13 mouse cellular contexts compared by ENCODE assay signal in the genomic region with DNA sequence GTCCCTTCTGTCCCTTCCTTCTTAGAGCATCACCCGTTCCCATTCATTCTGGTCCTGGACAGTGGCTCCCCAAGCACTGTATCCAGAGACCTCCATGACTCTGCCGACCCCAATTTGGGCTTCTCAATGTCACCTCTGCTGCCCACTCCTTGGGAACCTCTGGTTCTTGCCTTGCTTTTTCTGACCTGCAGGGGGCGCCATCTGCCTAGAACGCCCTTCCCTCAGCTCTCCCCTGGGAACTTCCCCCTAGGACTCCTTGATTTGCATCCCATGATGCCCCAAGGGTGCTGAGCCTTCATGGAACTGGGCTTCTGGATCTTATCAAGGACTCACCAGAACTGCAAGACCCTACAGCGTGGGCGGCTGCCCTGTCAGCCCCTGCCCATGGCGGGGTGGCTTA.
A peak's percentile ranks its signal among the peaks of the same experiment; 100 is the strongest.
DNase-seq lines count a peak whose midpoint lies in the region; ATAC-seq and TF ChIP-seq lines count a peak whose summit lies in the region.
"Had no signal": no experiment of that assay in that cellular context is flagged by ENCODE, and none has a peak within 500 bp of the region (broad histone marks: within the 10 kb centered on the region; RNA-seq: fewer than 3 reads in every experiment).

No protein-coding gene starts in this region.

- no peaks in the 10 kb centered on the region for H3K9me3 ChIP-seq in limb, embryonic 10.5 days (replicated peaks)
- H3K9me3 ChIP-seq in hindbrain, embryonic 14.5 days (ENCODE audit: control insufficient read depth, low read length) = no peaks in the 10 kb centered on the region
- H3K9me3 ChIP-seq in midbrain, embryonic 11.5 days (ENCODE audit: control insufficient read depth, low read length) = no peaks in the 10 kb centered on the region
- H3K9me3 ChIP-seq: heart, embryonic 10.5 days; liver, embryonic 15.5 days had no signal

- no peak for DNase-seq in left cerebral cortex, adult 2 months (ENCODE audit: extremely low spot score in 1 of 2, low spot score in 2 of 2)
- no peak for DNase-seq in left cerebral cortex, postnatal 4 days
- peak; percentile 45 for DNase-seq in A20 (ENCODE audit: low read depth, low spot score)
- peak; percentile 52 to 54 for DNase-seq in B cell, adult 2 months
- DNase-seq in limb, embryonic 10.5 days (ENCODE audit: low spot score) = no peak
- DNase-seq in hindbrain, embryonic 14.5 days (ENCODE audit: low spot score) = no peak
- DNase-seq in midbrain, embryonic 11.5 days (ENCODE audit: low spot score, missing footprints) = no peak
- DNase-seq: kidney, postnatal 10 days had no signal

- peak; percentile 46; the same call in 1 of the 2 replicates for ATAC-seq in granulocyte monocyte progenitor cell, adult 5-6 weeks (replicated peaks; ENCODE audit: poor library complexity, severe bottlenecking)
- no peak for ATAC-seq in hindbrain, embryonic 14.5 days (ENCODE audit: low FRiP score)
- no peak for ATAC-seq in midbrain, embryonic 11.5 days (ENCODE audit: low FRiP score)
- ATAC-seq: Patski had no signal

- H3K9ac ChIP-seq in hindbrain, embryonic 14.5 days = no peak overlapping the region
- no peak overlapping the region for H3K9ac ChIP-seq in midbrain, embryonic 11.5 days (ENCODE audit: low read length)
- H3K9ac ChIP-seq: liver, embryonic 15.5 days had no signal

- WGBS in limb, embryonic 10.5 days = 68% methylated on average over 7 of the region's 7 CpGs
- 71% methylated on average over 7 of the region's 7 CpGs for WGBS in hindbrain, embryonic 14.5 days
- 70% methylated on average over 7 of the region's 7 CpGs for WGBS in midbrain, embryonic 11.5 days

- intact Hi-C loops in left cerebral cortex, adult 2 months (cut with DNase I) = loop anchor here (10.0 kb wide), 1 partner anchor 813 kb away; a partner anchor contains a TSS
- intact Hi-C loops in left cerebral cortex, postnatal 4 days (cut with DNase I) = loop anchor here (10.0 kb wide), 1 partner anchor 153 kb away; a partner anchor contains a TSS

- peaks cover 38% of the 10 kb centered on the region for H3K27me3 ChIP-seq in limb, embryonic 10.5 days (ENCODE audit: low read depth, poor library complexity, severe bottlenecking)
- H3K27me3 ChIP-seq in hindbrain, embryonic 14.5 days (ENCODE audit: control insufficient read depth, insufficient read depth, low read length) = no peaks in the 10 kb centered on the region
- H3K27me3 ChIP-seq in midbrain, embryonic 11.5 days (ENCODE audit: control insufficient read depth, insufficient read depth, low read length) = no peaks in the 10 kb centered on the region
- H3K27me3 ChIP-seq: Patski had no signal

- H3K36me3 ChIP-seq in limb, embryonic 10.5 days = no peaks in the 10 kb centered on the region
- H3K36me3 ChIP-seq in hindbrain, embryonic 14.5 days (replicated peaks; ENCODE audit: control insufficient read depth, insufficient read depth) = peaks cover 80% of the 10 kb centered on the region
- no peaks in the 10 kb centered on the region for H3K36me3 ChIP-seq in midbrain, embryonic 11.5 days (ENCODE audit: control insufficient read depth, insufficient read depth, low read length)
- H3K36me3 ChIP-seq: heart, embryonic 10.5 days; liver, embryonic 15.5 days had no signal

- H3K4me3 ChIP-seq in left cerebral cortex, adult 2 months = no peak overlapping the region
- no peak overlapping the region for H3K4me3 ChIP-seq in limb, embryonic 10.5 days
- H3K4me3 ChIP-seq in hindbrain, embryonic 14.5 days (replicated peaks; ENCODE audit: low read length) = no peak overlapping the region
- H3K4me3 ChIP-seq in midbrain, embryonic 11.5 days (ENCODE audit: low read depth, low read length) = no peak overlapping the region
- H3K4me3 ChIP-seq: erythroblast, embryonic 14.5 days; heart, embryonic 10.5 days; liver, embryonic 15.5 days had no signal

- H3K4me2 ChIP-seq in hindbrain, embryonic 14.5 days (replicated peaks) = no peak overlapping the region
- no peak overlapping the region for H3K4me2 ChIP-seq in midbrain, embryonic 11.5 days

- peaks cover 5% of the 10 kb centered on the region for H3K4me1 ChIP-seq in limb, embryonic 10.5 days
- no peaks in the 10 kb centered on the region for H3K4me1 ChIP-seq in hindbrain, embryonic 14.5 days (replicated peaks; ENCODE audit: control insufficient read depth, insufficient read depth, low read length)
- no peaks in the 10 kb centered on the region for H3K4me1 ChIP-seq in midbrain, embryonic 11.5 days (ENCODE audit: control insufficient read depth, insufficient read depth, low read length)

- peak; percentile 66 for TF ChIP-seq CTCF in left cerebral cortex, adult 2 months (IDR thresholded peaks at IDR 0.05)

- H3K27ac ChIP-seq in left cerebral cortex, adult 2 months = no peak overlapping the region
- no peak overlapping the region for H3K27ac ChIP-seq in limb, embryonic 10.5 days
- no peak overlapping the region for H3K27ac ChIP-seq in hindbrain, embryonic 14.5 days
- H3K27ac ChIP-seq in midbrain, embryonic 11.5 days (ENCODE audit: low read depth, low read length) = no peak overlapping the region
- H3K27ac ChIP-seq: liver, embryonic 15.5 days had no signal

Comparison
In these comparisons a context has a peak if more than half of its experiments do, and no peak if none do; other contexts are left out.
1. DNase-seq: peak in A20 (single experiment) and B cell, adult 2 months (2 of 2); none in left cerebral cortex, adult 2 months (0 of 2), left cerebral cortex, postnatal 4 days (single experiment), limb, embryonic 10.5 days (single experiment), hindbrain, embryonic 14.5 days (single experiment) and midbrain, embryonic 11.5 days (single experiment).